Mouse (Mus musculus): ENCODE data around the gene Tubb4b.

- TF ChIP-seq POLR2A (IDR thresholded peaks at IDR 0.05; ENCODE audit: borderline replicate concordance, insufficient read depth, low read length) (no peak), CTCF (IDR thresholded peaks at IDR 0.05; ENCODE audit: borderline replicate concordance, insufficient read depth, low read depth, low read length) (no peak)
These were observed 27.3 kb downstream of the Tubb4b start for GRCm38 (mm10) chr2:25197191-25197590.

All from cerebellum, adult 2 months (tissue).